Mouse (Mus musculus): Measurements from ENCODE around the gene Nfyb. TPM values are rescaled to one million over a fixed set of nuclear protein-coding genes. Genes with fewer than 3 reads are reported as not detected.

The Nfyb gene
- polyA plus RNA-seq (2012): 31.6 and 41.0 TPM in 2 replicates

DNA sequence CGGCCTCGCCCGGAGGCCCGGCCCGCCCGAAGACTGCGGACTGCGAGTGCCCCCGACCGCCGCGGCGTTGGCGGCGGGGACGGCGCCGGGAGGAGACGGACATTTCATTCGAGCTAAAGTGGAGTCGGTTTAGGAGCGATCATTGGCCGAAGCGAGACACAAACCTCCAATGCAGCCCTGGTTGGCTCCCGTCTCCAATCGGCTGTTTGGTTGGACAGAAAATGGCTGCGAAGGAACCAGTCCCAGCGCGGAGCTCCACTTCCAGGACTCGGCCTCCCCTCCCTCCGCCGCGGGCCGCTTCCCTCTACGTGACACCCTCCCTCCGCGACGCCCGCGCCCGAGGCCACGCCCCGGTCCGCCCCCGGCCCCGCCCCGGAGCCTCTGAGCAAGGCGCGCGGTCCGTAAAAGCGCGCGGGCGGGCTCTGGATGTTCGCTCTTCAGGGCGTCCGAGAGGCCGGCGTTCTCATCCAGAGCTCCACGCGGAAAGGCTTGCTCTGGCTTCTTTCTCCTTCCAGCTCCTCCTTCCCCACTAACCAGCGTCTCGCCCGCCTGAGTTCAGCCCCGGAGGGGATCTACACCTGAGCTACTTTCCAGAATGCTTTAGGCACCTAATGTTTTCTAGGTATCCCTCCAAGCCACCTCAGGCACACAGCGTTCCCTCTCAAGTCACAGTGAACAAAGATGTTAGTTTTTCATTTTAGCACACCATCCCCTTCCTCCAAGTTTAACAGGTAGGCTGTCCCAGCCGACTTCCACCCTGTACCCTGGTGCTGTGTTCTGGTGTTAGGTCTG is at the start of gene Nfyb:
Nfyb (minus strand) TSS at position 305 of the 792 bp plus-strand sequence.
- TF ChIP-seq GATA1 (IDR thresholded peaks at IDR 0.05; ENCODE audit: low read length): no peak

DNA sequence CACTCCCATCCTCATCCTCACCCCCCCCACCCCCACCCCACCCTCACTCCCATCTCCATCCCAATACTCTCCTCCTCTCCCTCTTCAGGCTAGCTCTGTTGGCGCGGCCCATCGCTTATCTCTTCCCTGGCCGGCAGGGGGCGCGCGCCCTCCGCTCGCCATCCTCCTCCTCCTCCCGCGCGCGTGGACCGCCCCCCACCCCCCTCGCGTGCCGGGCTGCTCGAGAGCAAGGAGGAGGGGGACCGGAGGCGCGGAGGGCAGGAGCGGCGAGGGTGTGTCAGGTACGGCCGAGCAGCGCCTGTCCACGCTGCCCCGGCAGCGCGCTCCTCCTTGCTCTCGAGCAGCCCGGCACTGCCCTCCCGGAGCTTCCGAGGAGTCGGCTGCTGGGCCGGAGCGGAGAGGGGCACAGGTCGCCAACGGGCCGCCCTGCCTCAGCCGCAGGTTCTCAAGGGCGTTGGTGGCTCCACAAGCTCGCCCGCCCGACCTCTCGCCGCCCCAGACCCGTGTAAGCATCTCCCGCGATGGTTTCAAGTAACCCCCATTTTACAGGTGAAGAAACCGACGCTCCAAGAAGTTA is 48.0 kb upstream of the Nfyb start:
- TF ChIP-seq GATA1 (IDR thresholded peaks at IDR 0.05; ENCODE audit: low read length): no peak

- no peak for TF ChIP-seq GATA1 (IDR thresholded peaks at IDR 0.05; ENCODE audit: low read length)
These were observed 45.4 kb upstream of the Nfyb start for GRCm38 (mm10) chr10:82809352-82809751.

DNA sequence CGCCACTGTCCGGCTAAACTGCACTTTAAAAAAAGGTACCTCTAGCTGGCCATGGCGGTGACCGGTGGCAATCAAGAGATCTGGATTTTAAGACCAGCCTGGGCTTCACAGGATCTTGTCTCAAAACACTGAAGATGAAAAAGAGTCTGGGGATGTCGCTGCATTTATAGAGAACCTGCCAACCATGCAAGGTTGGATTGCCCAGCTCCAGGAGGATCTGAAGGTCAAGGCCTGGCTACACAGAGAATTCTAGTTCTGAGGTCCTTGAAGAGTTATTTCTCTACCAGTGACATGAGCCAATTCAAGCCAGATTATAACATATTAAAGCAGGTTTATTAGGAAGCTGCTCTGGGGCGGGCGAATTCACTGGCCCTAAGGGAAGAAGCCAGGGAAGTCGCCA is 44.9 kb upstream of the Nfyb start:
- TF ChIP-seq GATA1 (IDR thresholded peaks at IDR 0.05; ENCODE audit: low read length): no peak

GRCm38 (mm10) chr10:82808155-82808554 is 44.2 kb upstream of the Nfyb start:
- no peak for TF ChIP-seq GATA1 (IDR thresholded peaks at IDR 0.05; ENCODE audit: low read length)

GRCm38 (mm10) chr10:82807238-82807637 is 43.3 kb upstream of the Nfyb start:
- TF ChIP-seq GATA1 (IDR thresholded peaks at IDR 0.05; ENCODE audit: low read length): no peak

DNA sequence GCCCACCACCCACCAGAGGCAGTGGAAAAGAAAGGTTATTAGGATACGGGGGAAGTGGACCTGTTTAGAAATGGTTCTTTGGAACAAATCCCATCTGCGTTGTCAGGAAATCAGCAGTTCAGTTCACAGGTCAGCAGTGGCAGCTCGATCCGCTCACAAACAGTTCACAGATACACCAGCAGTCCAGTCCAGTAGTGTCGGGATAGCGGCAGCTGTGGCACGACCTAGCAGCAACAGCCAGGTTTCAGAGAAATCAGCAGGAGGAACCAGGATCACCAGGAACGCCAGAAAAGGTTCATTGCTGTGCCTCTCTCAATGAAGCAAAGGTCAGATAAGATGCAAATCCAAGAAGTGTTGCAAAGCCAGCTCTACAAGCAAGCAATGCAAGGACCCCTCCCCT is 42.5 kb upstream of the Nfyb start:
- TF ChIP-seq GATA1 (IDR thresholded peaks at IDR 0.05; ENCODE audit: low read length): no peak

DNA sequence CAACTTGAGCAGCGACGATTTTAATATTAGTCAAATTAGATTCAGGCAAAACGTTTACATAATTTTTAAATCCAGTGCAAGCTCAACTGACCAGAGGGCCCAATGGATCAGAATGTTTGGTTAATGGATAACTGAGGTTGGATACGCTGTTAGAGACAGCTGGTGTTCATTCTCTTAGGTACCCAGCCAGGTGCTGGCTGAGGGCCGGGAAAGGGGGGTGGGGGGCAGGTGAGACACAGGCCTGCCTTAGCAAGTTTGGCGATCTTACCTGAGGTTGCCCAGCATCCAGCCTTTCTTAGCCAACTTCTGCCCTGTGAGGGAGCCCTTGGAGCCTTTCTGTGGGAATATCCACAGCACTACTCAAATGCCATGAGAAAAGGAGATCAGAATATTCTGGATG is 41.2 kb upstream of the Nfyb start:
- no peak for TF ChIP-seq GATA1 (IDR thresholded peaks at IDR 0.05; ENCODE audit: low read length)

GRCm38 (mm10) chr10:82804396-82804795 is 40.5 kb upstream of the Nfyb start:
- TF ChIP-seq GATA1 (IDR thresholded peaks at IDR 0.05; ENCODE audit: low read length): no peak

GRCm38 (mm10) chr10:82800094-82800493 is 36.1 kb upstream of the Nfyb start:
- no peak for TF ChIP-seq GATA1 (IDR thresholded peaks at IDR 0.05; ENCODE audit: low read length)

GRCm38 (mm10) chr10:82798312-82798933 is 34.5 kb upstream of the Nfyb start:
- TF ChIP-seq GATA1 (IDR thresholded peaks at IDR 0.05; ENCODE audit: low read length): no peak

GRCm38 (mm10) chr10:82797119-82797491 is 33.2 kb upstream of the Nfyb start:
- TF ChIP-seq GATA1 (IDR thresholded peaks at IDR 0.05; ENCODE audit: low read length): no peak

DNA sequence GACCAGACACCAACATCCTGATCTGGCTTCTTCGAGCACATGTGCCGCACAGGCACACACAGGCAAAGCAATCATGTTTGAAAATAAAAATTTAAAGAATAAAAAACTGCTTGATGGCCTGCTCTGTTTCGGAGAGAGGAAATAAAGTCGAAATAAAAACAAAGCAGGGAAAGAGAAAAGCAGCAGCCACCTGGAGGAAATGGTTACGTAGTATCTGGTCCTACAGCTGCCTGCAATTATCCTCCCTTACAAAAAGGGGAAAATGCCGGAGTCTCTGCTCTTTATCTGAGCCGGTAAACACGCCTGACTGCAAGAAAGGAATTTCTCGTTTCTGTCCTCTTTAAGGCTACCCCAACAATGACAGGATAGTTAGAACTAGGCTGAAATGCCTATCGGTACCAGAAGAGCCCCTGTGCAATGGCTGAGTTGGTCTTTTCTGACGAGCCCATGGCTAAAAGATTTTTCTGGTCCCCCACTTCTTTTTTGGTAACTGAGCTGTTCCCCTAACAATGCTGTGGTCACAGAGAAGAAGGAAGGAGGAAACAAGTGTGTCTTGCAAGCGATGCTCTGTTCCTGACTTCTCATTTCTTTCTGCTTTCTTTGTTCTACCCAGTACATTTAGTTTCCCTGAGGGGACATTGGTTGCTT is 32.7 kb upstream of the Nfyb start:
- no peak for TF ChIP-seq GATA1 (IDR thresholded peaks at IDR 0.05; ENCODE audit: low read length)

DNA sequence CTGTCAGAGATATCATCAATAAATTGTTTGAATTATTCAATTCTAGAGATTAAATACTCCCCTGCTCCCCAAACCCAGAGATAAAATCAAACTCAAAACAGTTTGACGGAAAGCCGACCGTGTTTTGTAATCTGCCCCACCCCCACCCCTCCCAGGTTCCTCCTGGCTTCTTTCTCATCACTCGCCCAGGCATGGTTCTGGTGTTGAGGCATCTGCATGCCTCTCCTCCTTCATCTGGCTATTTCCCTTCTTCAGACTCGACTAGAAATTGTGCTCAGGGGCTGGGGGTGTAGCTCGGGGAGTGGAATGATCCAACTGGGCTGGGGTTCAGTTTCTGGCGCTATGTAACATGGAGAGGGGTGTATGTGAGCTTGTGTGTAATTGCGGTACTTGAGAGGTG is 31.8 kb upstream of the Nfyb start:
- TF ChIP-seq GATA1 (IDR thresholded peaks at IDR 0.05; ENCODE audit: low read length): no peak

DNA sequence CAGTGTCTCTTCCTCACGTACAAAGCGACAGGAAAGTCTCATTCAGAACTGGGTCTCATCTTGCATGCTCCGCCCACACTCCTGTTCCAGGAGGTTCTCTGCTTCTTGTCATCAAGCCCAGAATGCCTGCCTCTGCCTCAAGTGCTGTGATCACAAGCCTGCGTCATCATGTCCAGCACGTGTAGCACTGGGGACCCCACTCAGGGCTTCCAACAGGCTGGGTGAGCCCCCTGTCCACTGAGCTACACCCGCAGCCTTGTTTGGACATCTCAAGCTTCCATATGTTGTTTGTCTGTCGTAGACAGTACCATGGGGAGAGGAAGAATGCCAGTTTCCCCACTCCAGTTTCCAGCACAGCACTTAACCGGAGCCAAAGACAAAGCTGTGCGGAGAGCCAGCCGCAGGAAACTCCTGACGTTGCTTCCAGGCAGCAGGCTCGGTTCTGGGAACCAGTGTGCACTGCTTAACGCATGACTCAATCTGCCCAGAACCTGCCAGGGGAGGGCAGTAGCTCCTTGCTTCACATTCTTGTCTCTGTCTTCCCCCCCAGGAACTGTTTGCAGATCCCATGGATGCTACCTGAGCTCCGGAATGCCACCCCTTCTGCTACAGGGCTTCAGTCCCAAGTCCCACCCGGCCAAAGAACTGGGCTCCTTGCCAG is 31.3 kb upstream of the Nfyb start:
- TF ChIP-seq GATA1 (IDR thresholded peaks at IDR 0.05; ENCODE audit: low read length): no peak

GRCm38 (mm10) chr10:82792311-82792710 is 28.4 kb upstream of the Nfyb start:
- no peak for TF ChIP-seq GATA1 (IDR thresholded peaks at IDR 0.05; ENCODE audit: low read length)

Data from G1E-ER4 (cell line).